Mouse (Mus musculus): Measurements from ENCODE around the gene Shc4. TPM values are rescaled to one million over a fixed set of nuclear protein-coding genes. Genes with fewer than 3 reads are reported as not detected.

Gene Shc4
- total and polyA plus RNA-seq, 2 experiments, result 0.18 to 0.26 TPM

DNA sequence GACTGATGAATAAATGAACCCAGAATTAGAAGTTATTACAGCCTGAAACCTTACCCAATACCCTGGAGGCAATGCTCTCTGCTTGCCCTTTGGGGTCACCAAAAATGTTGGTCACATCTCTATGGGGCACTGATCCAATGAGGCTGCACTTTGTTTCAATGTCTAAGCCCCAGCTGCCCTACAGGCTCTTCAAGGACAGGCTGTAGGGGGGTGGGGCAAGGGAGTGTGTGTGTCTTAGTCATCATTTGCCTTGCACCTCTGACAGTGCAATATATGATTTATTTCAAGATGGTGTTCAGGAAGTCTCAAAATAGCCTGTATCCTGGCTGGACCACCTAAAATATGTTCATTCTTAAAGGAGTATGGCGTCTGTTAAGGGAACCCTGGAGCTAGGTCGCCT, 22.3 kb downstream of the Shc4 start:
- Histone ChIP-seq H3K4me1 (ENCODE audit: control insufficient read depth, insufficient read depth, low read length) (no peaks in the 10 kb centered on the region), H3K4me3 (ENCODE audit: insufficient read depth, low read depth, low read length) (no peak overlapping the region), H3K36me3 (ENCODE audit: control insufficient read depth, insufficient read depth, low read length) (no peaks in the 10 kb centered on the region), H3K9ac (ENCODE audit: low read depth, low read length) (no peak overlapping the region), H3K27ac (replicated peaks; ENCODE audit: insufficient read depth, low read depth, low read length) (no peak overlapping the region), H3K27me3 (ENCODE audit: control insufficient read depth, insufficient read depth, low read length) (no peaks in the 10 kb centered on the region), H3K79me2 (ENCODE audit: control insufficient read depth, insufficient read depth, low read length) (no peaks in the 10 kb centered on the region)
- TF ChIP-seq POLR2A (IDR thresholded peaks at IDR 0.05; ENCODE audit: extremely low read depth, insufficient read depth, low read length), result no peak
- no peak for TF ChIP-seq CTCF (IDR thresholded peaks at IDR 0.05; ENCODE audit: low read depth, low read length)
- 80% methylated on average over 2 of the region's 2 CpGs for WGBS
- no peak for DNase-seq (ENCODE audit: extremely low read depth, low read depth, low spot score)

DNA sequence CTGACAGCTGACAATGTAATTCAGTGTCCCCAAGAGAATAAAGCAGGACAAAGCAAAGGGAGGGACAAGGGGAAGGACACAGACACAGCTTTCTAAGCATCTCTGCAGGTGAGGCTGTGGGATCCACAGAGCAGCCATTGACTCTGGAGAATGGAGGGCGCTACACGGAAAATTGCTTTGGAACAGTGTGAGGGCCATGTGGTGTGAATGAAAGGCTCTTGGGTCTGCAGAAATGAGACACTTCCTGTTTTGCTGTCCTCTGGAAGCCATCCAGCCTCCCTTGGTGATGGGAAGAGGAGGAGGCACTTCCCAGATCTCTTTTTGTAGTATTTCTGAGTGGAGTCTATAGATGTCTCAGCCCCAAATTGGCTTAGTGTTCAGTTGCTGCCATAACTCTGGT, 27.7 kb downstream of the Shc4 start:
- Histone ChIP-seq H3K36me3 (ENCODE audit: control insufficient read depth, insufficient read depth, low read length) (no peaks in the 10 kb centered on the region), H3K4me1 (ENCODE audit: control insufficient read depth, insufficient read depth, low read length) (no peaks in the 10 kb centered on the region), H3K27ac (replicated peaks; ENCODE audit: insufficient read depth, low read depth, low read length) (no peak overlapping the region), H3K4me3 (ENCODE audit: insufficient read depth, low read depth, low read length) (no peak overlapping the region), H3K79me2 (ENCODE audit: control insufficient read depth, insufficient read depth, low read length) (no peaks in the 10 kb centered on the region), H3K27me3 (ENCODE audit: control insufficient read depth, insufficient read depth, low read length) (no peaks in the 10 kb centered on the region), H3K9ac (ENCODE audit: low read depth, low read length) (no peak overlapping the region)
- TF ChIP-seq CTCF (IDR thresholded peaks at IDR 0.05; ENCODE audit: low read depth, low read length) (no peak), POLR2A (IDR thresholded peaks at IDR 0.05; ENCODE audit: extremely low read depth, insufficient read depth, low read length) (no peak)
- DNase-seq (ENCODE audit: extremely low read depth, low read depth, low spot score), result peak; percentile 14
- 64% methylated on average over 2 of the region's 2 CpGs for WGBS

DNA sequence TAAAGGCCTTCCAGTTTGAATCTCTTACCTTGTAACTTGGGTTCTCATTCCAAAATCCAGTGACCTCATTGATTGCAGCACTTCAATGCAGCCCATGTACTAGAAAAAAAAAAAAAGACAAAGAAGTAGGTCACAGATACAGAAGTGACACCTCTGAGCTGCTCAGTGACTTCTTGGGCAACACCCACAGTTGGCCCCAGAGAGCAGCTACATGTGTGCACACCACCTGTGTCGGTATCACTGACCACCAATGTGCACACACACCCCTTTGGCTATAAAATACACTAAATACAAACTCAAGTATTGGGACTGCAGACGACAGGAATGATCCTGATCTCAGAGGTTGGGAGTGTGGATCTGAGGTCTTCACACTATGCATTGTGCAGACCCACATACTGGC, 29.1 kb downstream of the Shc4 start:
- Histone ChIP-seq H3K9ac (ENCODE audit: low read depth, low read length) (no peak overlapping the region), H3K27me3 (ENCODE audit: control insufficient read depth, insufficient read depth, low read length) (no peaks in the 10 kb centered on the region), H3K4me1 (ENCODE audit: control insufficient read depth, insufficient read depth, low read length) (no peaks in the 10 kb centered on the region), H3K79me2 (ENCODE audit: control insufficient read depth, insufficient read depth, low read length) (no peaks in the 10 kb centered on the region), H3K27ac (replicated peaks; ENCODE audit: insufficient read depth, low read depth, low read length) (no peak overlapping the region), H3K4me3 (ENCODE audit: insufficient read depth, low read depth, low read length) (no peak overlapping the region), H3K36me3 (ENCODE audit: control insufficient read depth, insufficient read depth, low read length) (no peaks in the 10 kb centered on the region)
- WGBS, result 77% methylated on average over 2 of the region's 2 CpGs
- TF ChIP-seq CTCF (IDR thresholded peaks at IDR 0.05; ENCODE audit: low read depth, low read length) (no peak), POLR2A (IDR thresholded peaks at IDR 0.05; ENCODE audit: extremely low read depth, insufficient read depth, low read length) (no peak)
- no peak for DNase-seq (ENCODE audit: extremely low read depth, low read depth, low spot score)

DNA sequence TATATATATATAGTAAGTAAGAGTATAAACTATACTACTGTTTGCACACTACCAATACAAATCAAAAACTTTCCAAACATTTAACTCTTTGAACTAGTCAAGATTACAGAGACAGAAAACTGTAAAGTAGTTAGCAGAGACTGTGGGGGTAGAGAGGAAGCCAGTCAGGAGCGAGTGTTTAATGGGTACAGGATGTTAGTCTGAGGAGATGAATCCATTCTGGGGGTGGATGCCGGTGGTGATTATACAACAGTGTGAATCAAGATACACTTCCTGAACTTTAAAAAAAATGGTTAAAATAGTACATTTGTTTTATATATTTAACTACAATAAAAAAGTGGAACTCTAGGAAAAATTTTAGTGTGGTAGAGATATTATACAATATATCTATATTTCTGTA, 31.9 kb downstream of the Shc4 start:
- TF ChIP-seq CTCF (IDR thresholded peaks at IDR 0.05; ENCODE audit: low read depth, low read length), result no peak
- TF ChIP-seq POLR2A (IDR thresholded peaks at IDR 0.05; ENCODE audit: extremely low read depth, insufficient read depth, low read length), result no peak
- Histone ChIP-seq H3K4me1 (ENCODE audit: control insufficient read depth, insufficient read depth, low read length) (no peaks in the 10 kb centered on the region), H3K4me3 (ENCODE audit: insufficient read depth, low read depth, low read length) (no peak overlapping the region), H3K36me3 (ENCODE audit: control insufficient read depth, insufficient read depth, low read length) (no peaks in the 10 kb centered on the region), H3K9ac (ENCODE audit: low read depth, low read length) (no peak overlapping the region), H3K79me2 (ENCODE audit: control insufficient read depth, insufficient read depth, low read length) (no peaks in the 10 kb centered on the region), H3K27ac (replicated peaks; ENCODE audit: insufficient read depth, low read depth, low read length) (no peak overlapping the region), H3K27me3 (ENCODE audit: control insufficient read depth, insufficient read depth, low read length) (no peaks in the 10 kb centered on the region)
- no peak for DNase-seq (ENCODE audit: extremely low read depth, low read depth, low spot score)
- WGBS, result 70% methylated on average over 2 of the region's 2 CpGs

DNA sequence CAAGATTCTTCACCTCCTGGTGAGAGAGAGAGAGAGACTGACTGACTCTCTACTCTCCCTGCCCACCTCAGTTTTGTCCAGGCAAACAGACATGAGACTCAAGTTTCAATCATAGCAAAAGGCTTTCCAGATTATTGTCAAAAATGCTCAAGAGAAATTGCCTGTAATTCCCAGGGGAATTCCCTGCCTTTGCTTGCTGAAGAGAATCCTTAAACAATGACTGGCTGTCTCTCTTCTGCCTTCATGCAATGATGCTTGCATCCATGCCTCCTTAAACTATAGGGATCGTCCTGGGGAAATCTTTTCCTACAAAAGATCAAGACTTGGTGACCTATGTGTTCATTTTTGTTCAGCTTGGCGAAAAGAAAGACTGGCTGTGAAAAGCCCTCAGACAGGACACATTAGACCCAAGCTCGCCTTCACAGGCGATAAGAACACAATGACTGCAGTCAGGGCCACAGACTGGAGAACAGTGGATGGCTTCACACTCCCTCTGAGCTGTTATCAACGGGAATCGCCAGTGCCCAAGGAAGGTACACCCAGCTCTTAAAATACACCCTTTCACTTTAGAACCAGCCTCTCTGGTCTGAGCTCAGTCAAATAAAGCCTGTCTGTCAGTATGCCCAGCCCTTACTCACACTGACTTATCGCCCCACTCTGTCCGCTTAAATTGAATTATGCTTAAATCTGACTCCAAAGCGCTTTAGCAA, 38.4 kb downstream of the Shc4 start:
- Histone ChIP-seq H3K9ac (ENCODE audit: low read depth, low read length) (no peak overlapping the region), H3K36me3 (ENCODE audit: control insufficient read depth, insufficient read depth, low read length) (no peaks in the 10 kb centered on the region), H3K27me3 (ENCODE audit: control insufficient read depth, insufficient read depth, low read length) (no peaks in the 10 kb centered on the region), H3K79me2 (ENCODE audit: control insufficient read depth, insufficient read depth, low read length) (no peaks in the 10 kb centered on the region), H3K27ac (replicated peaks; ENCODE audit: insufficient read depth, low read depth, low read length) (no peak overlapping the region), H3K4me3 (ENCODE audit: insufficient read depth, low read depth, low read length) (no peak overlapping the region), H3K4me1 (ENCODE audit: control insufficient read depth, insufficient read depth, low read length) (no peaks in the 10 kb centered on the region)
- DNase-seq (ENCODE audit: extremely low read depth, low read depth, low spot score), result no peak
- TF ChIP-seq POLR2A (IDR thresholded peaks at IDR 0.05; ENCODE audit: extremely low read depth, insufficient read depth, low read length) (no peak), CTCF (IDR thresholded peaks at IDR 0.05; ENCODE audit: low read depth, low read length) (no peak)
- WGBS, result 76% methylated on average over 9 of the region's 9 CpGs

Data from liver, adult 2 months (tissue).